Mouse (Mus musculus) midbrain, embryonic 16.5 days (tissue): ENCODE data around the gene Gm49403. TPM values are rescaled to one million over a fixed set of nuclear protein-coding genes. Genes with fewer than 3 reads are reported as not detected.
"Not testable (repeated sequence)": the region's sequence is repeated elsewhere in the genome, so short reads cannot be mapped to it uniquely, and the experiment has no call there.

ENCODE experiments used
- ATAC-seq: fragments of 200-750 bp; cut with Nextera tagmentation; 2 replicates; pipeline ENCODE4 v1.8.0; 2017; ENCODE audit warnings: moderate TSS enrichment
- H3K27ac ChIP-seq: fragments of 300-500 bp; sonication (generic); 2 replicates; pipeline ENCODE4 v1.5.1; 2014; ENCODE audit warnings: mild to moderate bottlenecking, low read length, mixed read lengths
- H3K27me3 ChIP-seq: fragments of 300-500 bp; sonication (generic); 2 replicates; pipeline ENCODE4 v1.6.1; 2014; ENCODE audit warnings: low read depth, low read length, mixed read lengths; ENCODE audit not compliant: control insufficient read depth, insufficient read depth
- H3K36me3 ChIP-seq: fragments of 300-500 bp; sonication (generic); 2 replicates; pipeline ENCODE4 v1.6.1; 2014; ENCODE audit warnings: mild to moderate bottlenecking, low read length, moderate library complexity, mixed read lengths; ENCODE audit not compliant: control insufficient read depth, insufficient read depth
- H3K4me1 ChIP-seq: fragments of 300-500 bp; sonication (generic); 2 replicates; pipeline ENCODE4 v1.6.1; 2014; ENCODE audit warnings: mild to moderate bottlenecking, low read length, mixed read lengths; ENCODE audit not compliant: control insufficient read depth, insufficient read depth
- H3K4me2 ChIP-seq: fragments of 300-500 bp; sonication (generic); 2 replicates; pipeline ENCODE4 v1.6.1; 2014; ENCODE audit warnings: mild to moderate bottlenecking, low read length, mixed read lengths
- H3K4me3 ChIP-seq: fragments of 300-500 bp; sonication (generic); 2 replicates; pipeline ENCODE4 v1.5.1; 2014; ENCODE audit warnings: low read depth, mild to moderate bottlenecking, low read length, moderate library complexity, mixed read lengths
- H3K9ac ChIP-seq: fragments of 300-500 bp; sonication (generic); 2 replicates; pipeline ENCODE4 v1.6.1; 2014; ENCODE audit warnings: low read depth, low read length, mixed read lengths
- H3K9me3 ChIP-seq: fragments of 300-500 bp; sonication (generic); replicated peaks from 2 replicates; pipeline ENCODE4 v1.6.1; 2014; ENCODE audit warnings: mild to moderate bottlenecking, low read length, mixed read lengths; ENCODE audit not compliant: control insufficient read depth, poor library complexity, severe bottlenecking
- WGBS: fragments of 180-500 bp; shearing (Covaris S2); extraction: QIAGEN DNeasy Blood & Tissue Kit; methylation state at CpG from one replicate; pipeline ENCODE4 v1.1.7; 2014; 5-methylcytosine and 5-hydroxymethylcytosine counted together
- polyA plus RNA-seq: library from polyadenylated mRNA; unstranded; fragments of >200 nt; fragmentation: Nextera tagmentation; extraction: Ambion mirVana; gene quantifications from 2 replicates; pipeline ENCODE4 v1.2.1, GENCODE M21; 2015

Gm49403 gene
- not detected in 2 replicates for polyA plus RNA-seq

- Histone ChIP-seq H3K36me3 (no peaks in the 10 kb centered on the region), H3K9me3 (no peaks in the 10 kb centered on the region), H3K27ac (no peak within 1 kb of the TSS), H3K4me2 (no peak within 1 kb of the TSS), H3K9ac (no peak within 1 kb of the TSS), H3K4me1 (peaks cover 23% of the 10 kb centered on the region), H3K27me3 (no peaks in the 10 kb centered on the region), H3K4me3 (no peak within 1 kb of the TSS)
- ATAC-seq, result no peak
- WGBS, result 54% methylated on average over 3 of the region's 3 CpGs
These were observed at the start of gene Gm49403, which contains the start of gene Lbhd1 for GRCm38 (mm10) chr19:8883616-8884015. Gm49403 (plus strand) TSS chr19:8883930. Lbhd1 (plus strand) TSS chr19:8883732.

GRCm38 (mm10) chr19:8836327-8836726 lies 47.4 kb upstream of the Gm49403 start:
- Histone ChIP-seq H3K36me3 (peaks cover 20% of the 10 kb centered on the region), H3K27ac (peak overlapping the region; percentile 0; the same call in 1 of the 2 replicates), H3K4me2 (peak overlapping the region; percentile 87)
- H3K27me3 ChIP-seq, ATAC-seq, H3K4me1 ChIP-seq, H3K9me3 ChIP-seq, H3K4me3 ChIP-seq, H3K9ac ChIP-seq: not testable (repeated sequence)
- WGBS, result 97% methylated on average over 10 of the region's 10 CpGs

DNA sequence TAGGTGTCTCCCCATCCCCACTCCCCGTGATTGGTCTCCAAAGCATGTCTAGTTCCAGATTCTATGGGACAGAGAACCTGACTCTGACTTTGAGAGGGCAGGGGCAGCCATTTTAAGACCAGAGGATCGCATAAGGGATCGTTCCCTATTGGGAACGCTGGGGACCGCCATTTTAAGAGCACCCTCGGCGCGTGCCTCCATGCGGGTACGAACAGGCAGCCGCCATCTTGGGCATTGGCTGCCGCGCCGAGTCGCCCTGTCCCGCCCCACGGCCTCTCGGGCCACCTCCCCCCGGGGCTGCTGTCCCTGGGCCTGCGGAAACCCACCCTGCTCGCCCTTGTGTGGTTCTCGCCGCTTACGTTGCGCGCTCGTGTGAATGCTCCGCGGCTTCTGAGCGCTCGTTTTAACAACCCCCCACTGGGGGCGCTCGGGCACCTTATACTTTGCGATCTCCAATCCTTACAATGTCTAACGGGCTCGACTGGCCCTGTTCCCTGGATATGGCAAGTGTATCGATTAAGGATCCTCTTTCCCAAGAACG lies 46.4 kb upstream of the Gm49403 start, which contains the start of gene Bscl2:
TSS of gene Bscl2 (plus strand) at position 217 of the 541 bp plus-strand sequence.
- Histone ChIP-seq H3K27me3 (no peaks in the 10 kb centered on the region), H3K9me3 (no peaks in the 10 kb centered on the region), H3K4me2 (peak within 1 kb of the TSS; percentile 87), H3K27ac (peak within 1 kb of the TSS; percentile 95), H3K4me1 (peaks cover 11% of the 10 kb centered on the region), H3K9ac (peak within 1 kb of the TSS; percentile 92), H3K4me3 (peak within 1 kb of the TSS; percentile 67), H3K36me3 (peaks cover 18% of the 10 kb centered on the region)
- WGBS, result under 1% methylated on average over 35 of the region's 38 CpGs
- peak; percentile 52 for ATAC-seq

- H3K4me2 ChIP-seq, result peak overlapping the region; percentile 87
- 0 out of 2 replicates have a peak, but pooled peaks have one; percentile 15 for ATAC-seq
- 4% methylated on average over 15 of the region's 15 CpGs for WGBS
These were observed 45.5 kb upstream of the Gm49403 start for GRCm38 (mm10) chr19:8838041-8838730.

DNA sequence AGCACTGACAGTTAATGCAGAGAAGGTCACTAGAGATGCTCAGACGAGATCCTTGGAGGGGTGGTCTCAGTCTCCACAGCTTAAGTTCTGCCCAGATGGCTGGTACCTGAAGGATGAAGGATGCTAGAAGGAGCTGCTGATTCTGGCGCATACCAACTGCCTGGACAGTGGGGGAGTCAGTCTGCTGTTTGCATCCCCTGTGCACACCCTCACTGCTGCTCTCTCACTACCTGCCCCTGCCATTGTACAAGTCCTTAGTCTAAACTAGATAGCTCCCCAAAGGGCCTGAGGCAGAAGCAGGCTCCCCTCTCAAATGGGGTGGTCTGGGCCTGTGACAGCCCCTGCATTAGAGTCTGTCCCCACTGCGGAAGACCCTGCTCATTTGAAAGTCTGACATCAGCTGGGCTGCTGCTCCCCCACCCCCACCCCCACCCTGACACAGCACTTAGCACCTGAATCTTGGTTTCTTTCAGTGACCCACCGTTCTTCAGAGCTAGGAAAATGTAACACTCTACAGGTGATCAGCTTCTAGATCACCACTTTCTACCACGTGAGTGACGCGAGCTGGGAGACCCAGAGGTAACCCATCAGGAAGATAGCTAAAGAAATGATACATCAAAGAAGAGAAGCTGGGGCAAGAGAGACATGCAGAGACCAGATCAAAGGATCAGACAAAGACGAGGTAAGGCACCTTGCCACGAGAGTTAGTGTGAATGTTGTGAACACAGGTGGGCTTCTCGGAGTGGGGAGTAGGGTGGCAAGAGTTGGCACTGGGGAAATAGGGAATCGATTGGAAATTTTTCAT lies 44.4 kb upstream of the Gm49403 start, which contains the start of gene Gng3:
TSS of gene Gng3 (minus strand) at position 92 of the 805 bp plus-strand sequence.
- H3K4me3 ChIP-seq, result peak within 1 kb of the TSS; percentile 67
- H3K9ac ChIP-seq, result peak within 1 kb of the TSS; percentile 92
- ATAC-seq, result peak; percentile 93
- H3K4me1 ChIP-seq, result peaks cover 11% of the 10 kb centered on the region
- H3K4me2 ChIP-seq, result peak within 1 kb of the TSS; percentile 87
- no peaks in the 10 kb centered on the region for H3K9me3 ChIP-seq
- H3K36me3 ChIP-seq, result peaks cover 11% of the 10 kb centered on the region
- H3K27ac ChIP-seq, result peak within 1 kb of the TSS; percentile 95
- no peaks in the 10 kb centered on the region for H3K27me3 ChIP-seq
- 24% methylated on average over 11 of the region's 11 CpGs for WGBS

More at GRCm38 (mm10) chr19:8838041-8838730, 45.5 kb upstream of the Gm49403 start:
- Histone ChIP-seq H3K4me3 (peak overlapping the region; percentile 67), H3K36me3 (peaks cover 14% of the 10 kb centered on the region), H3K27ac (peak overlapping the region; percentile 95), H3K27me3 (no peaks in the 10 kb centered on the region), H3K9me3 (no peaks in the 10 kb centered on the region), H3K9ac (peak overlapping the region; percentile 92), H3K4me1 (peaks cover 11% of the 10 kb centered on the region)

- peak; percentile 36 for ATAC-seq
- 10% methylated on average over 29 of the region's 29 CpGs for WGBS
These were observed 43.6 kb upstream of the Gm49403 start for GRCm38 (mm10) chr19:8839908-8840791.

DNA sequence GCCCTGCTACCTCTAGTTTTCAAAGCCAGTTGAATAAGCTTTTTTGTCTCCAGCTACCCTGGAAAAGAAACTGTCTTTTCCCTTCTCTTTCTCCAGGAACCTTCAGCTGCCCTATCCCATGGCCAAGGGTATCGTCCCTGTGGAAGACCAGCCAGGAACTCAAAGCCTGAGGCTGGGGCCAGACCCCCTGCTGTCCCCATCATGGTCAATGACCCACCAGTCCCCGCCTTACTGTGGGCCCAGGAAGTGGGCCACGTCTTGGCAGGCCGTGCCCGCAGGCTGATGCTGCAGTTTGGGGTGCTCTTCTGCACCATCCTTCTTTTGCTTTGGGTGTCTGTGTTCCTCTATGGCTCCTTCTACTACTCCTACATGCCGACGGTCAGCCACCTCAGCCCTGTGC lies 42.7 kb upstream of the Gm49403 start:
- Histone ChIP-seq H3K27me3 (no peaks in the 10 kb centered on the region), H3K4me2 (peak overlapping the region; percentile 87), H3K36me3 (peaks cover 7% of the 10 kb centered on the region), H3K4me1 (peaks cover 11% of the 10 kb centered on the region), H3K4me3 (peak overlapping the region; percentile 67), H3K27ac (peak overlapping the region; percentile 95), H3K9me3 (no peaks in the 10 kb centered on the region), H3K9ac (peak overlapping the region; percentile 92)
- 91% methylated on average over 7 of the region's 7 CpGs for WGBS
- ATAC-seq, result no peak

More at GRCm38 (mm10) chr19:8839908-8840791, 43.6 kb upstream of the Gm49403 start:
- Histone ChIP-seq H3K4me2 (peak overlapping the region; percentile 87), H3K27ac (peak overlapping the region; percentile 95), H3K36me3 (peaks cover 5% of the 10 kb centered on the region), H3K9ac (peak overlapping the region; percentile 92), H3K4me1 (peaks cover 11% of the 10 kb centered on the region), H3K4me3 (peak overlapping the region; percentile 67), H3K27me3 (no peaks in the 10 kb centered on the region), H3K9me3 (no peaks in the 10 kb centered on the region)

- no peak overlapping the region for H3K27ac ChIP-seq
- H3K9ac ChIP-seq, result no peak overlapping the region
- no peak for ATAC-seq
- WGBS, result 87% methylated on average over 6 of the region's 6 CpGs
- H3K4me2 ChIP-seq, result no peak overlapping the region
- peaks cover 19% of the 10 kb centered on the region for H3K36me3 ChIP-seq
- no peaks in the 10 kb centered on the region for H3K27me3 ChIP-seq
- peaks cover 11% of the 10 kb centered on the region for H3K4me1 ChIP-seq
- H3K9me3 ChIP-seq, result no peaks in the 10 kb centered on the region
- no peak overlapping the region for H3K4me3 ChIP-seq
These were observed 40.8 kb upstream of the Gm49403 start for GRCm38 (mm10) chr19:8842961-8843360.
